Mouse (Mus musculus) thymus, postnatal 4 days (tissue): ENCODE measurements around the gene Fam180a.
"Not testable (repeated sequence)": the region's sequence is repeated elsewhere in the genome, so short reads cannot be mapped to it uniquely, and the experiment has no call there.

Experiments
- DNase-seq: peaks from one replicate; pipeline ENCODE4 v3.0.0; 2021

Fam180a gene

GRCm38 (mm10) chr6:35326111-35326515, at the start of gene Fam180a:
Gene Fam180a, minus strand, starts transcription at chr6:35326141.
- DNase-seq, result no peak

- no peak for DNase-seq
Measured at GRCm38 (mm10) chr6:35374052-35374451, 48.1 kb upstream of the Fam180a start.

GRCm38 (mm10) chr6:35370356-35370755, 44.4 kb upstream of the Fam180a start:
- DNase-seq, result no peak

GRCm38 (mm10) chr6:35369578-35370282, 43.8 kb upstream of the Fam180a start:
- DNase-seq, result not testable (repeated sequence)

- no peak for DNase-seq
Measured at GRCm38 (mm10) chr6:35362596-35362995, 36.7 kb upstream of the Fam180a start.

GRCm38 (mm10) chr6:35355320-35355719, 29.4 kb upstream of the Fam180a start:
- DNase-seq, result no peak

GRCm38 (mm10) chr6:35354622-35354998, 28.7 kb upstream of the Fam180a start:
- peak; percentile 22 for DNase-seq

GRCm38 (mm10) chr6:35353846-35354621, 28.1 kb upstream of the Fam180a start:
- DNase-seq, result peak; percentile 20

GRCm38 (mm10) chr6:35353416-35353815, 27.5 kb upstream of the Fam180a start:
- DNase-seq, result no peak

GRCm38 (mm10) chr6:35352867-35353266, 26.9 kb upstream of the Fam180a start:
- peak; percentile 13 for DNase-seq

GRCm38 (mm10) chr6:35351826-35352225, 25.9 kb upstream of the Fam180a start:
- DNase-seq, result no peak

- DNase-seq, result no peak
Measured at GRCm38 (mm10) chr6:35349784-35350183, 23.8 kb upstream of the Fam180a start.

GRCm38 (mm10) chr6:35338640-35339039, 12.7 kb upstream of the Fam180a start:
- no peak for DNase-seq

- no peak for DNase-seq
Measured at GRCm38 (mm10) chr6:35337836-35338235, 11.9 kb upstream of the Fam180a start.

- DNase-seq, result no peak
Measured at GRCm38 (mm10) chr6:35335452-35335851, 9.5 kb upstream of the Fam180a start.

GRCm38 (mm10) chr6:35334278-35334677, 8.3 kb upstream of the Fam180a start:
- no peak for DNase-seq

- DNase-seq, result no peak
Measured at GRCm38 (mm10) chr6:35333632-35334031, 7.7 kb upstream of the Fam180a start.

GRCm38 (mm10) chr6:35330834-35331233, 4.9 kb upstream of the Fam180a start:
- no peak for DNase-seq

- DNase-seq, result no peak
Measured at GRCm38 (mm10) chr6:35329956-35330355, 4.0 kb upstream of the Fam180a start.

GRCm38 (mm10) chr6:35324306-35324705, 1.6 kb downstream of the Fam180a start:
- no peak for DNase-seq

- DNase-seq, result no peak
Measured at GRCm38 (mm10) chr6:35323046-35323445, 2.9 kb downstream of the Fam180a start.

GRCm38 (mm10) chr6:35321105-35321504, 4.8 kb downstream of the Fam180a start:
- no peak for DNase-seq

- DNase-seq, result no peak
Measured at GRCm38 (mm10) chr6:35319850-35320249, 6.1 kb downstream of the Fam180a start.

- no peak for DNase-seq
Measured at GRCm38 (mm10) chr6:35313520-35313919, 12.4 kb downstream of the Fam180a start.
